Mouse (Mus musculus) spleen, postnatal 14 days (tissue): ENCODE data around the gene Asb18.

Experiments
- DNase-seq, 2 experiments: peaks; one replicate each; pipeline ENCODE4 v3.0.0; 2021 to 2022; ENCODE audit warnings: low spot score in 2 of 2

Asb18 gene

DNA sequence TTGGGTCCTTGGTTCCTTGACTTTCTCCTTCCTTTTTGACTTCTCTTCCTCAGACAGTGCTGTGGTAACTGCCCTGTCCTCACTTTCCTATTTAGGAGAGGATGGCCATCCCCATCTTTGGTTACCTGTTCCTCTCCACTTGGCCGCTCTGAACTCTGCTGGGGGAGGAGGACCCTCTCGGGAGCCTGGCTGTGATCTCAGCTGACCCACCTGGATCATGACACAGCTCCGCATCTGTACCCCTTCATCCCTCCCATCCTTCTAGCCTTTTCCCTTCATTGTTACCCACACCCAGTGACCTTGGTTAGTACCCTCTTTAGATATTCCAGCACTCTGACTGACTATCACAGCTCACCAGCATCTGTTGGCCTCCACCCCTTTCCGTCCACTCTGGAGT is 44.8 kb downstream of the Asb18 start:
- no peak for DNase-seq

DNA sequence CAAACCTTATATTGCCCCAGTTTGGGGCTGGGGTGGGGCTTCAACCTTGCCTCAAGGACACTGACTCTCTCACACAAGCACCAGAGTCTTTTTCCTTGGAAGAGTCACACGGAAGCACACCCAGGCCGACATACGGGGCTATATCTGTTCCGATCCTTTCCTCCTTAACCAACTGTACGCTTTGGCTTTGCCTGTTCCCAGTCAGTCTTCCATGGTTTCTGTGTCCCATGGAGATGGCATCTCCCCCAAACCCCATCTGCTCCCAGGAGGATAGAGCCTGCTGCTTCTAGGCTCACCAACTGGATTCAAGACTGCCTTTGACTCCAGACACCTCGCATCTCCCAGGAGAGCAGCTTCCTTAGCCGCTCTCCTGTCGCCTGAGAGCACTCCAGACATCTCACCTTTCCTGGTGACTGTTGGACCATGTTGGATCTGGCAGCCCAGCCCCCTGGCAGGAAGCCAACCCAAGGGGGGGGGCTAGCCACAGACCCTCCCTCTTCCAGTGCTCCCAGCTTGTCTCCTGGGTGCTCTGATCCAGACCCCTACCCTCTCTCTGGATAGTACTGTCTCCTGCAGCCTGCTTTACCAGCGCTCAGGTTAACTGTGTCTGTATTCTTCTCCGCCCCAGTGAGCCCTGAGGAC is 45.3 kb downstream of the Asb18 start:
- no peak for DNase-seq

DNA sequence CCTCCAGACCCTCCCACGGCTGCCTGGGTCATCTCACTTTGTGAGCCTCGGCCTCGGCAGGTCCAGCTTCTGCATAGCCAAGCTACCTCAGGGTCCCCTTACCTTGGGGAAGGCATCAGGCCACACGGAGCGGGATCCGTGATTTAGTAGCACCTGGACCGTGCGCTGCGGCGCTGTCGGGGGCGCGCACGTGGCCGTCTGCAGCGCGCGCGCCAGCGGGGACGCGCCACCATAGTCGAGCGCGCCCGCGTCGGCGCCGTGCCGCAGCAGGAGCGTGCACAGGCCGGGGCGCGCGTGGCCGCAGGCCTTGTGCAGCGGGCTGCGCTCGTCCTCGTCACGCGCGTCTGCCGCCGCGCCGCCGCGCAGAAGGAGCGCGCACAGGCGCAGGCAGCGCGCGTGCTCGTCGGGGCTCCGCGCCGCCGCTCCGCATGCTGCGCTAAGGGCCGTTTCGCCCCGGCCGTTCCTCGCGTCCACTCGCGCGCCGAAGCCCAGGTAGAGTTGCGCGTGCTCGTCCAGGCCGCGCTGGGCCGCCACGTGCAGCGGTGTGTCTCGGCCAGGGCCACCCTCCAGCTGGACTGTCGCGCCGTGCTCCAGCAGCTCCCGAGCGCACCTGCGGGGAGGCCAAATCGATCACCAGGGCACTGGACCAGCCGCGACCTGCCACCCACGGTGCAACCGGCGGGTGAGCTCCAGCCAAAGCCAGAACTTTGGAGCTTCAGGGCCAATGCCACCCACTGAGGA is 46.2 kb downstream of the Asb18 start:
- DNase-seq: no peak

DNA sequence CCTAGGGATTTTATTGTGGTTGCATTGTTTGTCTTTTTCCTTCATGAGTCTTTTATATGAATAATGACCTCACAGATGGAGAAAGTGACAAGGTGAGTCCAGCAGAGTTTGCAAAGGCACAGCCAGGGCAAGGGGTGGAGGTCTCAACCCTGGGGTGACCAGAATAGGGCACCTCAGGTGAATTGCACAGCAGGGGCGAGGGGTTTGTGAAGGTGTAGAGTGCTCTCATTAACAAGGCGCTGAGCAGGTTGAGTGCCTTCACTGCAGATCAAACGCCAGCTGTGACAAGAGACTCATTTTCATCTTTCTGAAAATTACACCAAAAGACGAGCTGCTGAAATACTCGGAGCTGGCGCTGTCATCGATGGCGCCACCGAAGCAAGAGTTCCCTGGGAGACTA is 46.9 kb downstream of the Asb18 start:
- no peak for DNase-seq

DNA sequence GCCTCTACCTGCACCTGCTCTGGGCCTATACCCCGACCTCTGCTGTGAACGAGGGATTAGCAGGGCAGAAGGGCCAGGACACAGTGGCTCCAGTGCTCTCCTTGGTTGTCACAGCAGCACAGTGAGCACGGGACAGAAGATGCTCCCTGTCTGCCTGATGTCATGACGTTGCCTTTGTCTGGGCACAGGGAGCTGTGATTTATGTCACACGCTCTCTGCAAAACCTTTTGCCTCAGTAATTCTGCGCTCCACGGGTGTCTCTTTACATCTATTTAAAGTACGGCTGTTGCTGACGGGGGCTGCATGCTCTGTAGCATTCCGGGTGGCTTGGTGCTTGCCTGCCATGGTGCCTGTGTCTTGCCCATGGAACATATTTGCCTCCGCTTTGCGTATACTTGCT is 50.0 kb downstream of the Asb18 start:
- no peak for DNase-seq

DNA sequence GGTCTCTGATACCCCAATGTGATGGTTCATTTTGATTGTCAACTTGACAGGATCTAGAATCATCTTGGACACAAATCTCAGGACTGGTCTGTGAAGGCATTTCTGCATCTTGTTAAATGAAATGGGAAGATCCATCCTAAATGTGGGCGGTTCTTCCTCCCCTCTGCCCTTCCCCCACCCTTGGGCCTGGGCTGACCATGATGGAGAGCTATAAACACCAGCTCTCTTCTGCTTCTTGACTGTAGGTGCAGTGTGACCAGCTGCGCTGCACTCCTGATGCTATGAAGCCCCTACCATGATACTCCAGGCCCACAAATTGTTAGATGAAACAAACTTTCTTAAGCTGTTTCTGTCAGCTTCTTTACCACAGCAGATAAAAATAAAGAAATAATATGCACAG is 51.2 kb downstream of the Asb18 start:
- DNase-seq: no peak

DNA sequence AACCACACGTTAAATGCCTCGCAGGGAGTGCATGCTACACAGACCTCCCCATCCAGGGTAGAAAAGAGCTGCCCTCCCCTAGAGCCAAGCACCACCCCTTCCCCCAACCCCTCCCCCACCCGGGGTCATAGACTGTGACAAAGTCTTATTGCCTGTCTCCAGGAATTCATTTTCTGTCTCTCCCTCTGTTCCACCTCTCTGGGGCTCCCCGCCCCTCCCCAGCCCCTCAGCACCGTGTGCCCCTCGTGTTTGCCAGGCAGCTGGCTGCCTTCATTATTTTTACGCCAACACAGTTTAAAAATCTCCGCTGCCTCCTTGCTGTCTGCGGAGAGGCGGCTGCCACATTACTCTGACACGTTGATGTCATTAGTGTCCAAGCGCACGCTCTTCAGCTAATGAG is 52.4 kb downstream of the Asb18 start:
- DNase-seq: no peak

DNA sequence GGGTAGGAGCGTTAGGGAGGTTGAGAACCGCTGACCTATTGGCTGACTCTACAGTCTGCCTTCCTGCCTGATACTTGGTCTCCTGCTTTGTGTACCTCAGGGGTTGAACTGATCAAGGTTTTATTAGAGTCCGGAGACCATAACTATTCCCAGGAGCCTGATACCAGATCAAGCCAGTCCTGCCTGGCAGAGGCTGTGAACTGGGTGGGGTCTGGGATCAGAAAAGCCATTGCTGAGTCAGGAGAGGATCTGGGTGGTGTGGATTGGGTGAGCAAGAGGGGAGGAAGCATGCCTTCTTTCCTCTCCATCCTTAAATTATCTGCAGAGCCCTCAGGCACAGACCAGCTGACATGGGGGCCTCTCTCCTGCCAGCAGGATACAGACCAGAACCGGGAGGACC is 55.1 kb downstream of the Asb18 start:
- no peak for DNase-seq

DNA sequence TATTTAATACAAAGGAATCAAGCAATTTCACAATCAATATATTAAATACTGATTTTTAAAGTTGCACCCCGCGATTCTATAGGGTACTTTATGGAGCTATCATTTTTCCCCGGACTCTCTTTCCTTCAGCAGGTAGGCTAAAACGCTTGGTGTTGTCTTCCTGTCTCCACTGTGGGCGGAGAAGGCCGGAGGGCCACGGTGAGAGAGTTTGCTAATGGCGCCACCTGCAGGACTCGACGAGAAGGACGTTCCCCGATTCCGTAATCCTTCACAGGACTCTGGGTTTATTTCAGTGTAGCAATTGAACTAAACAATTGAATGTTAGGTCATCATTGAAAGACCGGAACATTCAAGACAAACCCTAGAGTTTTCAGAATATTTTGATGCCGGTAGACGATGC is 71.3 kb downstream of the Asb18 start:
- peak in 1 of 2 experiments; percentile 32 for DNase-seq

DNA sequence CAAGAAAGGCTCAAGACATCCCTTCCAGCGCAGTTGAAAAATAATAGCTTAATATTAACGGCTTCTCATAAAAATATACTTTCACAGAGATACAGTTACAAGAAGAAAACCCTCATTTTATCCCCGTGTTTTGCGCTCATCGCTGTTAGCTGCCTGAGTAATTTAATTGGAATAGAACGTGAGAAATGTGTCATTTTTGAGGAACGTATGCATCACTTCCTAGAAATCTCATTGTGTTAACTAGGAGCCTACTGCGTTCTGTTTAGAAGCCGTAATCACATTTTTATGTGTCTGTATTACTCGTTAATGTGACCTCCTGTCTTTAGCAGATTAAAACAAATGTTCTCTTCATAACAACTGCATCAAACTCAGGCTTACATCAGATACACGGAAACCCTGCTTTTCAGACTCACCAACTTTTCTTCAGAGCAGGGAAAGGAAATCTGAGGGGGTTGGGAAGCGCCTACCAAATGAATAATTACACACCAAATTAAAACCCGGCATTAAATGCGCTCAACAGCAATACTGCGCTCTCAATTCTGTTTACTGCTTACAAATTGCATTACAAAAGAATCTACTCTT is 72.0 kb downstream of the Asb18 start:
- DNase-seq: no peak

DNA sequence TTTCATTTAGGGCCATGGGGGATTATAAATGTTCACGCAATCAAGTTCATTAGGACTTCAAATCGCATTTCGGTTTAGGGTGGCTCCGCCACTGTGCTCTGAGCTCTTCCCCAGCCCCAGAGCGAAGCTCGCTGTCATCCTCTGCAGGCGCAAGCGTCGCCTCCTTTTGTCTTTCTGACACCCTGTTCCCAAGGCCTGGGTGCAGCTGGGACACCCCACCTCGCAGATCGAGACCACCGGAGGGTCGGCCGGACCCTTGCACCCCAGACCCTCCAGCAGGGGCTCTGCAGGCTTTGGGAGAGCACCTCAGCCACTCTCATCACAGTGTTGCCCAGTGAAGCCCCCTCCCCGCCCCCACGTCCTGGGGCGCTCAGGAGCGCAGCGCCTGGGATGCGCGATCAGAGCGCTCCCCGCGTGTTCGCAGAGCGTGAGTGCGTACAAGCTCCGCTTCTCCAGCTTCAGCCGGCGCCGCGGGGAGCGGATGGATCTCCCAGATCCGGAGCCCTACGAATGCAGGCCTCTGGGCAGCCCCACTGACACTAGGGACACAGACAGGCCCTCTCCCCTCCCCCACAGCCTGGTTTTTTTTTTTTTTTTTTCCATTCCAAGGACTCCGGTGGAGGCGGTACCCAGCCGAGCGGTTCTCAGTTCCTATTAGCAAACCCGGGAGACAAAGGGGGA is 72.6 kb downstream of the Asb18 start:
- no peak for DNase-seq

DNA sequence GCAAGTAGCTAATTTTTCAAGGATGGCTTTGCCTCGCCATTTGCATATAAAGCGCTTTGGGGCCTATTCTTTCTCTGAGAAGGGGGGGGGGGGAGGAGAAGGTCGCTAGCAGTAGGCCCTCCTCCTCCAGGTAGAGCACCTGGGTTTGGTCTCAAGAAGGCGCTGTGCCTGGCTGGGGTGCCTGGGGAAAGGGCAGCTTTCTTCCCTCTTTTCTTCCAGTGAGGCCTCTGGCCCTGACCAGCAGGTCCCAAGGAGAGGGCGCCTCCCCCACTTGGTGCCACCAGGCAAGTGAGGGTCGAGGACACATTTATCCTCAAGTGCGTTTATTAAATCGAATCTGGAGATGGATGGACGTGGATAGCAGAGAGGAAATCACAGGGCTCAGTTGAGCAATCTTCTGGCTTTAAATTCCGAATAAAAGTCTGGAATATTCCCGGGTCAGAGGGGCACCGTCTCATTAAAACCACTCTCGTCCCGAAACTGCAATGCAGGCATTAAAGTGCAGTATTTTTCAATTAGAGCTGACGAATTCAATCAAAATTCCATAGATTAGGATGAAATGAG is 73.4 kb downstream of the Asb18 start:
- DNase-seq: no peak

DNA sequence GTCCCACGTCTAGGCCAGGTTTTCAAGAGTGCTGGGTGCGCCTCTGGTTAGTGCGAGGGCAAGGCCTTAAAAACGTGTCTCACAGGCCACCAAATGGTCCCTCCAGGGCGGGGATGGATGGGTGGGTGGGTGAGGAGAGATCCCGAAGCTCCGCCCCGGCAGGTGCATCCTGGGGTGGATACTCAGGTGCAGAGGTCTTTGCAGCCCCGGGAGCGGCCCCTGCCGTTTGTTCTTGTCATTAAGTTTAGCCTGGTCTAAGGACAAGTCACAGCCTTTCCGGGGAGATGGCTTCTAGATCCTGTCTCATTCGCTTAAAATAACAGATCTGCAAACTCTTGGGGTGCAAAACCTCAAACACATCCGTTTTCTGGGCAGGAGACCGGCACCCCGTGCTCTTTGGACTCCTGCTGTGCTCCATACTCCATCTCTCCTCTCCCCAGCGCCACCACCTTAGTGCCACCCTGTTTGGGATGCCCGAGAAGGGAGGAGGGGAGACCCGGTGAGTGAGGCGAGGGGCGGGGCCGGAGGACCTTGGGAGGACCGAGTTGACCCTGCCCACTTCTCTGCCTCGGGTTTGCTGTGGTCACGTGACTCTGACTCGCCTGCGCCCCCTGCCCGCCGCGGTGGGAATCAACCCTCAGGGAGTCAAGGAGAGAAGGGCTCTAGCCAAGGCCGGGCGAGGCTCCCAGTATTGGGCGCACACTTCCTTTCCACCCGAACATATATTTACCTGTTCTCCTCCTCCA is 74.3 kb downstream of the Asb18 start:
- peak; percentile 24 to 35 for DNase-seq

DNA sequence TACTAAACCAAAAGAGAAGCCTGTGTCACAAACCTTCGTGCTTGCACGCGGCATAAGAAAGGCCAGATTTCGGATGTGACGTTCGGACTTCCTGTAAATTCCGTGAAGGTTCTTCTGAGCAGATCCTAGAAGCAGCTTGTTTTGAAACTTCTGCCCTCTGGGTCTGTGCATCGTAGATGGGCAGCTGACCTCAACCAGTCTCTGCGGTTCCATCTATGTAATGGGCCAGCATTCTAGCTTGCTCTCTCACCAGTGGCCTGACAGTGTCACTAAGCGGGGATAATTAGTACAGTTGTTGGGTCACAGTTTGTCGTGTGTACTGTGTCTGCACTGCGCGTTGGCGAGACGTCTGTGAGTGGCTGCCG is 74.9 kb downstream of the Asb18 start:
- DNase-seq: no peak

DNA sequence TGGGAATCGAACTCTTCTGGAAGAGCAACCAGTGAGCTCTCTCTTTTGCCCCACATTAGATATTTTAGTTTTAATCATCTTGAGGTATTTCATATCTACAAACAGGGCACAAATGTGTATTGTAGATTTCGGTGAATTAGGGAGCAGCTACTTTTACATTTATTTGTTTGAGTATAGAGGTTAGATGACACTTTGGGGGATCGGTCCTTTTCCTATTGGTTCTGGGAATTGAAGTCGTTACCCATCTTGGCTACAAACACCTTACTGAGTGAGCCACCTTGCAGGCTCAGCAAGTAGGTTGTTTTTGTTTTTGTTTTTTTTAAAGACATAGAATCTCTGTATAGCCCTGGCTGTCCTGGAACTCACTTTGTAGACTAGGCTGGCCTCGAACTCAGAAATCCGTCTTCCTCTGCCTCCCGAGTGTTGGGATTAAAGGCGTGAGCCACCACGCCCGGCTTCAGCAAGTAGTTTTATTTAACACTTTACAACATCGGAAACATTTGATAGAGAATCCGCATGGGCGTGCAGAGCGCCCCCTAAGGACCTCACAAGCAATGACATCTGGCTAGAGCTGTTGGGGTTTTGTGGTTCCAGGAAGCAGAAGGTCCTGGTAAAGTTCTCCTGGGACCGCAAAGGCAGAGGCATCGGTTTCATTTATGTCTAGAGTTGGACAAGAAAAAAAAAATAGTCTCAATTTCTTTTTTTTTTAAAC is 75.4 kb downstream of the Asb18 start:
- DNase-seq: no peak

DNA sequence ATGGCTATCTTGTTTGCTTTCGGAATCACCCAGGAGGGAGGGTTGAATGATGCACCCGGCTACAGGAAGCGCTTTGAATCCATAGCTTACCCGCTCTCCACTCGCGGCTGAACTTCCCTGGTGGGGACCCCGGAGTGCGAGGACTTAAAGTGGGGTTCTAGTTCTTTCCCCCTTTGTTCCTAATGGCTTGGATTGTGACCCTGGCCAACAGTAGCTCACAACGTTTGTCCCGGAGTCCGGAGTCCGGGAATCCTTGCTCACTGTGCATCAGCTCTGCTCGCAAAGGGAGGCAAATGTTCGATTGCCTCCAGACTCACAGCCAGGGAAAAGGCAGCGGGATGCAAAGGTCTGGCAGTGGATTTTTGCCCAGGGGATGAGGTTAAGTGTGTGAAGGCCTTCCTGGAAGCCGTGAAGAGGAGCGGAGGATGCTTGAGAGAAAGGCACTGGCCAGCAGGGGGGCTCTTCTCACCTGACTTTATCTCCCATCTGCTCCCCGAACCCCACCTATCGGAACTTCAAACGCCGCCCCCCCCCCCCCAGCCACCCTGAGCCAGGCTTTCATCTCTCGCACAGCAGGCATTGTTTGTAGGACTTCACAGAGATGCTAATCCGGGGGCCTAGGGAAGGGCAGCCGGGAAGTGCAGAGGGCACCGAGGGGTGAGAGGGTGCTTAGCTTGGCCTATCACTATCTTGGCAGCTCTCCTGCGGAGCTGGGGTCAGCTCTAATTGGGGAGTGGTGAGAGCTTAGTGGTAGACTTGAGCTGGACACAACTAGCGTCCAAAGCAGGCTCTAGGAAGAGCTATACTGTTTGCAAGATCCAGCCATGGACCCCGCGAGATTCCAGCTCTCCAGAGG is 78.7 kb downstream of the Asb18 start:
- no peak for DNase-seq

DNA sequence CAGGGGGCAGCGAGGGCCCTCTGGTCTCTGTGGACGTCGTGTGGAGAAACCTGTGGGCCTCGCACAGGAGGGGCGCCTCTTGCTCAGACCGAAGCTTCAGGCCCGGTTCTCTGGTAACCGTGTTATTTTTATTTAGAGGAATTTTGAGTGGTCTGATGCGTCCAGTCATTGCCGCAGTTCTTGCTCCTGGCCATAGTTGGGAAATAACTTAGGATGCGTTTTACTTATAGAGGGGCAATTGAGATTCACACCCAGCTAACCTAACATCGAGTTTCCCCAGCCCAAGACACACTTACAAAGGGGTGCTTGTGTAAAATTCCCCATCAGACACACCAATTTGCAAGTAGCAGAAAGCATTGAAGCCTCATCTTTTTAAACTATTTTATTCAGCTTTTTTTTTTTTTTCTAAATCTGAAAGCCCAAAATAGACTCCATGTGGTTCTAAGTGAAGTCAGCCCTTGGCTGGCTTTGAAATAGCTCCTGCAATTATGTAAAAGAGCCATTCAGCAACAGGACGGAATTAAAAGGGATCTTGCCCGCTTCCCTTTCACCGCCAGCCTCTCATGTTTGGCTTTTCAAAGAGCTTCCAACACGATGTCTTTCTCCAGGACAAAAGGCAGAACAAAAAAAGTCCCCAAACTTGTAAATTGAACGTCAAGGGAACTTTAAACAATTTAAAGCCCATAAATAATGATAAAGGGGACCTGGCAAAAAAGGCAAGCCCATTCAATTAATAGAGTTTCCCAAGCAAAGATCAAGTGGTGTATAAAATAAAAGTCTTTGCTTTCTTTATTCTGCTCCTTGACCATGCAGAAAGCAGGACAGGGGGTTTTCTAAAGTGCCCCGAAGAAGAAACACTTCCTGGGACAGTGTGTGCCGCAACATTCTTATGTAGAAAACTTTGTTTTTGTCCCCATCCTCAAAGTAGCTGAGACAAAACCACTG is 79.9 kb downstream of the Asb18 start:
- no peak for DNase-seq

DNA sequence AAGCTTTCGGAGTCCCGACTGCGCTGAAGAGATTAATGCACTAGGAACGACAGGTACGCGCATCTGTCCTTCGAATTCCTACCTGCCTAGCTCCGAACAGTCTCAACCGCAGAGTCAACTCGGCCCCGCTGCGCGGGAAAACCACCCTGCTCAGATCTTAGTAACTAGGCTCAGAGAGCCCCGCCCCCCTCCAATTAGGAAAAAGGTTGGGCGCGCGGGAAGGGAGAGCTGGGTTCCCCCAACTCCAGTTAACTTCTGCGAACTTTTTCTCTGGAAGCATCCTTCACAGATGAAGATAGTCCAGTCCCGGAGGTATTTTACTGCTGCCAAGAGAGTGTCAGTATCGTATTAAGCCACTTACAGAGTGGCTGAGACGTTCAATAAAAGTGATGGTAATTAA is 80.7 kb downstream of the Asb18 start:
- DNase-seq: no peak

DNA sequence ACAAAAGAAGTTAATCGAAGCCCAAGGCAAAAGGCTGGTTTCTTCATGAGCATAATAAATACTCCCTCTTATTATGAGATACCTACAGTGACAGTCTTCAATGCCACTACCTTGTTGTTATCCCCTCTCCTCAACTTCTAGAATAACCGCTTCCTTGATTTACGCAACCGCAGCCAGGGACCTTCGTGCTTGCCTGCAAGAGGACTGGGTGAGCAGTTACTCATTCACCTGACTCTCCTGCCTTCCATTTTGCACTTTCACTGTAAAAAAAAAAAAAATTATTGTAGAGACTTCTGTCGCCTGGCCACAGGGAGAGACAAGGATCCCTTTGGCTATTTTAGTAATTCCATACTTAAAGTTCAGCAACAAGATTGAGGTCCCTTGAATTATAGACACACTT is 81.4 kb downstream of the Asb18 start:
- no peak for DNase-seq
